Mouse (Mus musculus) intestine, embryonic 16.5 days (tissue): Measurements from ENCODE around the gene Ect2l. TPM values are rescaled to one million over a fixed set of nuclear protein-coding genes. Genes with fewer than 3 reads are reported as not detected.

Experiments
- ATAC-seq: fragments of 200-750 bp; cut with Nextera tagmentation; 2 replicates; pipeline ENCODE4 v1.8.0; 2017; ENCODE audit warnings: moderate TSS enrichment, moderate library complexity
- H3K27ac ChIP-seq: fragments of 300-500 bp; sonication (generic); 2 replicates; pipeline ENCODE4 v1.5.1; 2014; ENCODE audit warnings: mild to moderate bottlenecking, low read length
- H3K27me3 ChIP-seq: fragments of 300-500 bp; sonication (generic); replicated peaks from 2 replicates; pipeline ENCODE4 v1.6.1; 2014; ENCODE audit warnings: low read length, control low read depth, mixed read lengths; ENCODE audit not compliant: control insufficient read depth, insufficient read depth
- H3K36me3 ChIP-seq: fragments of 300-500 bp; sonication (generic); 2 replicates; pipeline ENCODE4 v1.6.1; 2014; ENCODE audit warnings: low read length, control low read depth; ENCODE audit not compliant: control insufficient read depth, insufficient read depth
- H3K4me1 ChIP-seq: fragments of 300-500 bp; sonication (generic); 2 replicates; pipeline ENCODE4 v1.6.1; 2014; ENCODE audit warnings: low read length, control low read depth, mixed read lengths; ENCODE audit not compliant: control insufficient read depth, insufficient read depth
- H3K4me2 ChIP-seq: fragments of 300-500 bp; sonication (generic); 2 replicates; pipeline ENCODE4 v1.6.1; 2014; ENCODE audit warnings: low read depth, low read length, control low read depth
- H3K4me3 ChIP-seq: fragments of 300-500 bp; sonication (generic); 2 replicates; pipeline ENCODE4 v1.5.1; 2014; ENCODE audit warnings: mild to moderate bottlenecking, low read length
- H3K9ac ChIP-seq: fragments of 300-500 bp; sonication (generic); 2 replicates; pipeline ENCODE4 v1.6.1; 2014; ENCODE audit warnings: low read depth, low read length
- H3K9me3 ChIP-seq: fragments of 300-500 bp; sonication (generic); 2 replicates; pipeline ENCODE4 v1.6.1; 2016; ENCODE audit warnings: low read length, control low read depth; ENCODE audit not compliant: control insufficient read depth
- WGBS: fragments of 180-500 bp; shearing (Covaris S2); extraction: QIAGEN DNeasy Blood & Tissue Kit; methylation state at CpG from one replicate; pipeline ENCODE4 v1.1.7; 2014; 5-methylcytosine and 5-hydroxymethylcytosine counted together
- polyA plus RNA-seq: library from polyadenylated mRNA; unstranded; fragments of >200 nt; fragmentation: Nextera tagmentation; extraction: Ambion mirVana; gene quantifications from 2 replicates; pipeline ENCODE4 v1.2.1, GENCODE M21; 2015

The Ect2l gene
- polyA plus RNA-seq, 1 experiment from 2014 or later, result 0.21 TPM

DNA sequence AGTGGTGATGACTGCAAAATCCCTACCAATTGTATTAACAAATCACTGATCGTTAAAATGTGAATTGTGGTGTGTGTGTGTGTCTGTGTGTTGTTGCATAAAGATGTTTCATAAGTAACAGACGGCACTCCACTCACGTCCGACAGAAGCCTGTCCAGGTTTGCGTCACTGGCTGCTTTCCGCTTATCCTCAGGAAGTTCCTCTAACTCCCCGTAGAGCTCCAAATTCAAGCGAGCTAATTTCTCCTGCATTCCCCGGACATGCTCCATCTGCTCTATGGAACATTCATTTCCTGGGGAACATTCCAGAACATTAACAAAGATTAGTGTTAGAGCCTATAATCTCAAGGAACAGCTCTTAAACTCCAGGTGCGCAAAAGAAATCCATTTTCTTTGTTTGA, 8.7 kb upstream of the Ect2l start:
- 72% methylated on average over 10 of the region's 10 CpGs for WGBS
- Histone ChIP-seq H3K27me3 (no peaks in the 10 kb centered on the region), H3K9ac (no peak overlapping the region), H3K4me1 (no peaks in the 10 kb centered on the region), H3K27ac (no peak overlapping the region), H3K9me3 (no peaks in the 10 kb centered on the region), H3K36me3 (no peaks in the 10 kb centered on the region), H3K4me3 (no peak overlapping the region), H3K4me2 (no peak overlapping the region)
- no peak for ATAC-seq

- no peak overlapping the region for H3K9ac ChIP-seq
- H3K4me2 ChIP-seq, result no peak overlapping the region
- H3K27ac ChIP-seq, result no peak overlapping the region
- no peaks in the 10 kb centered on the region for H3K9me3 ChIP-seq
- peaks cover 7% of the 10 kb centered on the region; the same call in 1 of the 2 replicates for H3K4me1 ChIP-seq
- no peaks in the 10 kb centered on the region for H3K27me3 ChIP-seq
- 73% methylated on average over 5 of the region's 5 CpGs for WGBS
- no peak overlapping the region for H3K4me3 ChIP-seq
- H3K36me3 ChIP-seq, result no peaks in the 10 kb centered on the region
- ATAC-seq, result no peak
These were observed 3.4 kb upstream of the Ect2l start for GRCm38 (mm10) chr10:18214124-18214523.

DNA sequence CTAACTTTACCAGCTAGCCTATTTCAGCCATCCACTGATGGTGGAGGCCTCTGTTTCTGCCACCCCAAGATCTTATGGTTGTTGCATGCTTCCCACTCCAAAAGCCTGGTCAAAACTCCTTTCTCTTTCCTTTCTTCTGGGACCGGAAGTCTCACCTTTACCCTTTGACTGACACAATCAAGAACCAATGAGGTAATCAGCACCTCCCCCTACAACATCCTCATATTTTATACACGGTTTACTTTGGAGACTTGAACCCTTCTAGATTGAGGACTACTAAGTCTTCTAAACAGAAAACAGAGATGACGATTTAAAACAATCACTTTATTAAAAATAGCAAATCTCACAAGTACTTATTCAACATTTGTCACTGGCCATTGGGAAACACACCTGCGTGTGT, 2.7 kb upstream of the Ect2l start:
- Histone ChIP-seq H3K9ac (no peak overlapping the region), H3K4me3 (no peak overlapping the region), H3K4me2 (no peak overlapping the region), H3K4me1 (peaks cover 7% of the 10 kb centered on the region; the same call in 1 of the 2 replicates), H3K36me3 (no peaks in the 10 kb centered on the region), H3K27ac (no peak overlapping the region), H3K9me3 (no peaks in the 10 kb centered on the region), H3K27me3 (no peaks in the 10 kb centered on the region)
- 80% methylated on average over 4 of the region's 4 CpGs for WGBS
- ATAC-seq, result no peak

- Histone ChIP-seq H3K9ac (no peak overlapping the region), H3K9me3 (no peaks in the 10 kb centered on the region), H3K4me1 (peaks cover 7% of the 10 kb centered on the region; the same call in 1 of the 2 replicates), H3K27me3 (no peaks in the 10 kb centered on the region), H3K27ac (no peak overlapping the region), H3K4me2 (no peak overlapping the region), H3K36me3 (no peaks in the 10 kb centered on the region), H3K4me3 (no peak overlapping the region)
- 46% methylated on average over 6 of the region's 6 CpGs for WGBS
- ATAC-seq, result peak; percentile 44
These were observed 571 bp downstream of the Ect2l start for GRCm38 (mm10) chr10:18210119-18210518.

GRCm38 (mm10) chr10:18204067-18204466, 6.6 kb downstream of the Ect2l start:
- ATAC-seq, result peak; percentile 76; the same call in 1 of the 2 replicates
- no peak overlapping the region for H3K27ac ChIP-seq

DNA sequence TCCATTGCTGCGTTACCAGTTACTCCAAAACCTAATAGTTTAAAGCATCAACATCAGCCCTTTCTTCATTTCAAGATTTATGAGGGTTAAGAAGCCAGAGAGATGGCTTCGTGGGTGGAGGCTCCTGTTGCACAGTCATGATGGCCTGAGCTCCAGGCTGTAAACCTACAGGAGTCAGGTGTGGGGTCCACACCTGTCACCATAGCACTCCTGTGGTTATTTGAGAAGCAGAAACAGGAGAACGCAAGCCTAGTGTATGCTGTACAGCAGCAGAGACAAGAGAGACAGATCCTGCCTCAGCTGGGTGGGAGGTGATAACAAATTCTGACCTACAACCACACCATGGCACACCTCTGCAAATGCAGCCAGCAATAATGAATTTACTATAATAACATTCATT, 8.3 kb downstream of the Ect2l start:
- Histone ChIP-seq H3K4me2 (no peak overlapping the region), H3K27me3 (no peaks in the 10 kb centered on the region), H3K27ac (no peak overlapping the region), H3K4me3 (no peak overlapping the region), H3K9ac (no peak overlapping the region), H3K4me1 (no peaks in the 10 kb centered on the region), H3K9me3 (no peaks in the 10 kb centered on the region), H3K36me3 (no peaks in the 10 kb centered on the region)
- 77% methylated on average over 3 of the region's 3 CpGs for WGBS
- ATAC-seq, result no peak

More at GRCm38 (mm10) chr10:18204067-18204466, 6.6 kb downstream of the Ect2l start:
- Histone ChIP-seq H3K36me3 (no peaks in the 10 kb centered on the region), H3K9ac (no peak overlapping the region), H3K27me3 (no peaks in the 10 kb centered on the region), H3K4me1 (no peaks in the 10 kb centered on the region), H3K4me2 (no peak overlapping the region), H3K9me3 (no peaks in the 10 kb centered on the region), H3K4me3 (no peak overlapping the region)
- 28% methylated on average over 7 of the region's 7 CpGs for WGBS

DNA sequence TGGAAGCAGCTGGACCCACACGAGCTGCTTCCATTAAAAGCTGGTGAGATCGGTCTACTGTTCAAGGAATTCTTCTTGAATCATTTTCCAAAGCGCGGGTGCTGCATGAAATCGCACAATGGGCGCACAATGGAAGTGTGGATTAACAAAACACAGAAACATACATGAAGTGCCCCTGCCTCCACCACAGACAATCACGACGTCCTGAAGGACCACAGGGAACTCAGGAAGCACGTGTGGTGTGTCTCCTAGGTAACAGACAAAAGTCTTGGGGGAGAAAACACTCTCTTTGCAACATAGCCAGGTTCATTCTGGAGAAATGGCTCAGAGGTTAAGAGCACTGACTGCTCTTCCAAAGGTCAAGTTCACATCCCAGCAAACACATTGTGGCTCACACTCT, 10.0 kb downstream of the Ect2l start:
- Histone ChIP-seq H3K4me1 (no peaks in the 10 kb centered on the region), H3K4me2 (no peak overlapping the region), H3K27me3 (no peaks in the 10 kb centered on the region), H3K9ac (no peak overlapping the region), H3K36me3 (no peaks in the 10 kb centered on the region), H3K4me3 (no peak overlapping the region), H3K27ac (no peak overlapping the region), H3K9me3 (no peaks in the 10 kb centered on the region)
- WGBS, result 67% methylated on average over 9 of the region's 9 CpGs
- ATAC-seq, result no peak

- H3K27me3 ChIP-seq, result no peaks in the 10 kb centered on the region
- H3K36me3 ChIP-seq, result no peaks in the 10 kb centered on the region
- no peaks in the 10 kb centered on the region for H3K9me3 ChIP-seq
- H3K27ac ChIP-seq, result no peak overlapping the region
- no peak overlapping the region for H3K4me2 ChIP-seq
- WGBS, result 34% methylated on average over 4 of the region's 4 CpGs
- H3K4me3 ChIP-seq, result no peak overlapping the region
- H3K9ac ChIP-seq, result no peak overlapping the region
- no peaks in the 10 kb centered on the region for H3K4me1 ChIP-seq
- no peak for ATAC-seq
These were observed 10.8 kb downstream of the Ect2l start for GRCm38 (mm10) chr10:18199919-18200318.

- H3K27me3 ChIP-seq, result no peaks in the 10 kb centered on the region
- H3K9me3 ChIP-seq, result no peaks in the 10 kb centered on the region
- H3K4me1 ChIP-seq, result no peaks in the 10 kb centered on the region
- no peak overlapping the region for H3K27ac ChIP-seq
- no peak overlapping the region for H3K4me2 ChIP-seq
- H3K4me3 ChIP-seq, result no peak overlapping the region
- no peak for ATAC-seq
- 87% methylated on average over 5 of the region's 5 CpGs for WGBS
- H3K9ac ChIP-seq, result no peak overlapping the region
- H3K36me3 ChIP-seq, result no peaks in the 10 kb centered on the region
These were observed 12.2 kb downstream of the Ect2l start for GRCm38 (mm10) chr10:18198286-18199015.
